Mouse (Mus musculus): ENCODE measurements around the gene Fdxacb1. TPM values are rescaled to one million over a fixed set of nuclear protein-coding genes. Genes with fewer than 3 reads are reported as not detected.

Gene Fdxacb1
- polyA plus RNA-seq, 1 experiment from 2014 or later: 14.5 TPM

DNA sequence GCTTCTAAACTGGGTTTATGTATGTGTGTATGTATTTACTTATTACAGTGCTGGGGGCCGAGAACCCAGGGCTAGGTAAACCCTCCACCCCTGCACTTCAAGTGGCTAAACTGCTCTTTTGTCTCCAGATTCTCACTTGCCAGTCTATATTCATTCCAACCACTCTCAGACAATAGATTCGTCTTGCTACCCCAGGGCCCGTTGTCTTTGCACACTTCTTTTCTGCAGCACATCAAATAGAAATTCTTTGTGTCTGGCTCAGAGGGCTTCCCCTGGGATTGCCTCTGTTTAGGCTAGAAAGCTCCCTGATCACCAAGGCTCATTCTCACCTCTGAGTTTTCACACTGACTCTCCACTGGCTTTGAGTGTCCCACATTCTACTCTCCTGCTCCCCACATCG, 35.5 kb upstream of the Fdxacb1 start:
- peaks cover 12% of the 10 kb centered on the region for H3K27me3 ChIP-seq (ENCODE audit: poor library complexity, severe bottlenecking)
- H3K4me3 ChIP-seq: no peak overlapping the region
- no peak for DNase-seq (ENCODE audit: extremely low spot score, low spot score)
- H3K27ac ChIP-seq: 0 out of 2 replicates have a peak overlapping the region, but pooled peaks have one; percentile 6
- WGBS: 19% methylated on average over 4 of the region's 4 CpGs
- no peaks in the 10 kb centered on the region for H3K9me3 ChIP-seq
- H3K4me1 ChIP-seq: peaks cover 30% of the 10 kb centered on the region
- no peaks in the 10 kb centered on the region for H3K36me3 ChIP-seq (replicated peaks)

DNA sequence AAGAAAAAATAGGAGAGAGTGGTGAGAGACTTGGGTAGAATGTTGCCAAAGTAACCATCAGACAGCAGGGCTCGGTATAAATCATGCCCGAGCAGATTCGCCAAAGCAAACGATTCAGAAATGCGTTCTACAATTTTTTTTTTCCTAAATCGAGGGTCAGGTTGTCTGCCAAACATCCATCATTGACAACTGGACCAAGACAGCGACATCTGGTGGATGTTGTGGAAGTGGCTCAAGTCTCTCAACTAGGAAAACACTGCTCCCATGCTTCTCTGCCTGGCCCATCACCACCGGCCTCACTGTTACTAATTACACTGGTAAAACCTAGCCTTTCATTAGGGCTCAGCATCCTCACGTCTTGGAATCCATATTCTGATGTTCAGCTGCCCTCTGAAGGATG, 33.0 kb upstream of the Fdxacb1 start:
- Histone ChIP-seq H3K4me1 (peaks cover 33% of the 10 kb centered on the region), H3K9me3 (no peaks in the 10 kb centered on the region), H3K36me3 (replicated peaks) (no peaks in the 10 kb centered on the region), H3K27ac (no peak overlapping the region), H3K4me3 (no peak overlapping the region), H3K27me3 (ENCODE audit: poor library complexity, severe bottlenecking) (peaks cover 17% of the 10 kb centered on the region)
- DNase-seq (ENCODE audit: extremely low spot score, low spot score): peak; percentile 53
- 7% methylated on average over 9 of the region's 9 CpGs for WGBS

DNA sequence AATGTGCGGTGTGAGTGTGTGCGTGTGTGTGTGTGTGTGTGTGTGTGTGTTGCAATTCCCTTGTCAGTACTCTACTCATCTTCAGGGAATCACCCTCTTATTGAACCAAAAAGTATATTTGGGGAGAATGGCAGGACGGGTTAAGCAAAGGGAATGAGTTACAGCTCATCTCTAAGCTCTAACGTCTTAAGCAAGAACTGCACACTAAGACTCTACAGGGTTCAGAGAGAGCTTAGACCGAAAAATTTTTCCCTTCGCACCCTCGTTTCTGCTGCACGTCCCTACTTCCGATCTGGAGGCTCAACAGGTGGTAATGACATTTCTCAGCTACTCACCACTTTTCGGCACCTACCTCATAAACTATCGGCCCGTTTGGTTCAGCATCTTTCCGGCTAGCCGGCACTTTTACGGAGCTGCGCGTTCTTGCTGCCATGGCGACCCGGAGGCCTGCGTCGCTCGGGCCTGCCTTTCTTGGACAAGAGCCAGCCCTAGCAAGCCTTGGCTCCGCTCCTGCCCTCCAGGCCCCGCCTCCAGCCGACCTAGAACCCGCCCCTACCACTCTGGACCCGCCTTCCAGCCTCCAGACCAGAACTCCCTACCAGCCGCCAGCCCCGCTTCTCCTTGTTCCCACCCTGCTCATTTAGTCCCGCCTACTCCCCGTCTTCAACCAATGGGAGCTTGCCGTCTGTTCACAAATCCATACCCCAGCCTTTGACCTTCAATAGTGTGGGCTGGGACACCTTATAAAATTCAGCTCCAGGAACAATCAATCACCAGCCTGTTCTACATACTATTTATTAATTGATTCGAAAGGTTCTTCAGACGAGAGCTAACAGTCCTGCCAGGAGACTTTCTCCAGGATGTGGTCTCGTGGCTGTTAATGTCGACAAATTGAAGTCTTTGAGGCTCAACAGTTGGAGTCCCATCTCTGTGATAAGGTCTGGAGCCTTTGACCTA, 28.8 kb upstream of the Fdxacb1 start, which contains the start of gene Dixdc1:
Dixdc1 (minus strand) TSS at position 604 of the 957 bp plus-strand sequence.
- peak; percentile 95 for DNase-seq (ENCODE audit: extremely low spot score, low spot score)
- Histone ChIP-seq H3K4me3 (peak within 1 kb of the TSS; percentile 52), H3K4me1 (peaks cover 18% of the 10 kb centered on the region), H3K27ac (peak within 1 kb of the TSS; percentile 40), H3K9me3 (no peaks in the 10 kb centered on the region), H3K36me3 (replicated peaks) (no peaks in the 10 kb centered on the region), H3K27me3 (ENCODE audit: poor library complexity, severe bottlenecking) (peaks cover 14% of the 10 kb centered on the region)
- 16% methylated on average over 36 of the region's 36 CpGs for WGBS

DNA sequence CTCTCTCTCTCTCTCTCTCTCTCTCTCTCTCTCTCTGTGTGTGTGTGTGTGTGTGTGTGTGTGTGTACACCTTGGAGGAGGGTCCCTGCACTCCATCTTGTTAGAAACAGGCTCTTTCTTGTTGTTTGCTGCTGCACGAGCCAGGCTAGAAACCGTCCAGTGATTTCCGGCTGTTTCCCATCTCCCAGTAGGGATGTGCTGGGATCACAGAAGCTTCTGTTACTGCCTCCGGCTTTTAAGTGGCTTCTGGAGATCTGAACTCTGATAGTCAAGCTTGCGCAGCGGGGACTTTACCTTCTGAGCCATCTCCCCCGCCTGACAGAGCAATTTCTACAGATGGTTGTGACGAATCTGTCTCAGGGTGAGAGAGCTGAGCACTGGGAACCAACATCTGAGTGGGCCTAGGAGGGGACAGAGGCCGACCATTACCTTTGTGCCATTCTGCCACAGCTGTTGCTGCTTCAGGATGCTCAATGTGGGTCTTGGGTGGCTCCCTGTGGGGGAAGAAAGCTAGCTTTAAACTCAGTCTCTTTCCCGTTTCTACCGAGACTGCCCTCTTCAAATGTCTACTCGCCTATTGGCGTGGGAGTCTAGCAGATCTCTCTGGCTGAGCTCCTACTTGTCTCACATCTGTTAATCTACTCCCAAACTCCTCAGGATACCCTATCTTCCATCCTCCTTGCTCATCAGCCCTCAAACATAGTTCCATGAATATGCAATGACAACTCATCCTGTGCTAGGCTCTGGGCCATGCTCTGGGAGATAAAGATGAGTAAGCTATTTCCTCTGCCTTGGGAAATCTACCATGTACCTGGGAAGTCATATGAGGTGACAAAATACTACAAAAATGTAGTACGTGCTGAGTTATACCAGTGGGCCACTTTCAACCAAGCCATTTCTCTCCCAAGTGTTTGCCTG, 26.9 kb upstream of the Fdxacb1 start:
- H3K4me1 ChIP-seq: peaks cover 19% of the 10 kb centered on the region
- peaks cover 25% of the 10 kb centered on the region for H3K27me3 ChIP-seq (ENCODE audit: poor library complexity, severe bottlenecking)
- no peak overlapping the region for H3K4me3 ChIP-seq
- WGBS: 93% methylated on average over 14 of the region's 14 CpGs
- H3K36me3 ChIP-seq (replicated peaks): no peaks in the 10 kb centered on the region
- DNase-seq (ENCODE audit: extremely low spot score, low spot score): no peak
- H3K9me3 ChIP-seq: no peaks in the 10 kb centered on the region
- H3K27ac ChIP-seq: no peak overlapping the region

DNA sequence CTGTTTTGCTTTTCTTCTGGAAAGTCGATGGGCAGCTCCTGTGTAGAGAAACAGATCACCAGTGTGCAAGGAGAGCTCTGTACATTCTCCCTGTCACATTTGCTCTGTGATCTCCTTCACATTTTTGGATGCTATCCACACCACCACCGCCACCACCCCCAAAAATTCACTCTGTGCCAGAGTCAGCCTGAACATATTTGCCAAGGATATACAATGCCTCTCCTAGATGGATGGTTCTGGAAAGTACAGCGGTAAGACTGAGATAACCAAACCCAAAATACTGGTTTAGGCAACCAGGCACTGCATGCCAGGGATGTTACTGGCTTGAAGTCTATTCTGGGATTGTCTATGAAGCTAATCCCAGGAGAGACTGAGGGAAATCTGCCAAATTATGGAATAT, 25.8 kb upstream of the Fdxacb1 start:
- H3K36me3 ChIP-seq (replicated peaks): no peaks in the 10 kb centered on the region
- 90% methylated on average over 3 of the region's 3 CpGs for WGBS
- no peaks in the 10 kb centered on the region for H3K9me3 ChIP-seq
- H3K4me3 ChIP-seq: no peak overlapping the region
- DNase-seq (ENCODE audit: extremely low spot score, low spot score): no peak
- peaks cover 37% of the 10 kb centered on the region for H3K27me3 ChIP-seq (ENCODE audit: poor library complexity, severe bottlenecking)
- no peak overlapping the region for H3K27ac ChIP-seq
- H3K4me1 ChIP-seq: peaks cover 25% of the 10 kb centered on the region

DNA sequence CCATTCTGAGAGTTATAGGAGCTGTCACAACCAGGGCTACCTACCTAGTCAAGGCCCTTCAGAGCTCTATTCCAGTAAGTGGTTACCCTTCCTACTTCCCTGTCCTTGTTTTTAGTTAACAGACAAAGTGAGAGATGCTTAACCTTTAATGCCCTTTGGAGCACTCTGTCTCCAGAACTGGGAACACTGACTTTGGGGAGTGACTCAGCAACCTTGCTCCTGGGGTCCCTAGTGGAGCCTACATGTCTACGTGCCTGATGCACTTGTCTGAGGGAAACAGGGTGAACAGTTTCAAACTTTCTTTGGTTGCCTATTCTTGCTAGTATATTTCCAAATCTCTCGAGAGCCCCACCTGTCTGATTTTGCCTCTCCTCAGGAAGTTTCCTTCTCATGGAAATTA, 25.3 kb upstream of the Fdxacb1 start:
- H3K9me3 ChIP-seq: no peaks in the 10 kb centered on the region
- no peak overlapping the region for H3K27ac ChIP-seq
- no peak overlapping the region for H3K4me3 ChIP-seq
- H3K36me3 ChIP-seq (replicated peaks): no peaks in the 10 kb centered on the region
- peaks cover 37% of the 10 kb centered on the region for H3K27me3 ChIP-seq (ENCODE audit: poor library complexity, severe bottlenecking)
- DNase-seq (ENCODE audit: extremely low spot score, low spot score): no peak
- WGBS: 80% methylated on average over 2 of the region's 2 CpGs
- peaks cover 25% of the 10 kb centered on the region for H3K4me1 ChIP-seq

DNA sequence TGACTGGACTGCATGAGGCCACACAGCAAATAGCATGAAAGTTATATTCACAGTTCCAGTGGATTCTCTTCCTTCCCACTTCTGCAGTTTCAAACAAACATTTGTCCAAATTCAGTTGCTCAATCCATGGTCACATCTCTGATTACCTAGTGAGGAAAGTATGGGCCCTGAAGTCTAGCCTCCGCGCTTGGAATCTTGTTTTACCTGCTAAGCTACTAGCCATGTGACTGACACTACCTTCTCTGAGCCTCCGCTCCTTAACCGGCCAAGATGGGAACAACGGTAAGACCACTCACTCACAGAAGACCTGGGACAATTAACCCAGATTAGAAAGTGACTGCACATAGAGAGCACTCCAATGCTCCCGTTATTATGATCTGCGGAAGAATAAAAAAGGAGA, 22.2 kb upstream of the Fdxacb1 start:
- Histone ChIP-seq H3K9me3 (no peaks in the 10 kb centered on the region), H3K4me3 (peak overlapping the region; percentile 51), H3K27ac (peak overlapping the region; percentile 74), H3K36me3 (replicated peaks) (no peaks in the 10 kb centered on the region), H3K27me3 (ENCODE audit: poor library complexity, severe bottlenecking) (peaks cover 34% of the 10 kb centered on the region), H3K4me1 (peaks cover 14% of the 10 kb centered on the region)
- no peak for DNase-seq (ENCODE audit: extremely low spot score, low spot score)
- 9% methylated on average over 7 of the region's 7 CpGs for WGBS

DNA sequence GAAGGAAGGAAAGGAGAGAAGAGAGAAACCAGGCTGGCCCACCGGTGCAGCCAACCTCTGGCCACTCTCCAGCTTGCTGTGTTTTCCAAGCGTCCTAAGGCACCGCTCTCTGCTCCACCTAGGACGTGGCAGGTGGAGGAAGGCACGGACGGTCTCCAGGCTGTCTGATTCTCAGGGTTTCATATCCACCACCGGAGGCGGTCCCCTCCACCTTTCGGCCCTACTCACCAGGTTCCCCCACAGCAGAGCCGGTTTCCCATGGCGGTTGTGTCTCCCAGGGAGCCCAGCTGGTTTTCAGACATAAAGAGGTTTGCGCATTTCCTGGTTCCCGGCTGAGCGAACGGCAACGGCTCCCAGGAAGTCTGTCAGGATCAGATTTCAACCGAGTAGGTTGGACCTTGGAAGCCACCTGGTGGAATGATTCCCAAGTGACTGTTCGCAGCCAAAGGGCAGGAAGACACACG, 21.8 kb upstream of the Fdxacb1 start, which contains the start of gene 2310030G06Rik:
2310030G06Rik (minus strand) TSS at position 323 of the 464 bp plus-strand sequence.
- under 1% methylated on average over 19 of the region's 19 CpGs for WGBS

DNA sequence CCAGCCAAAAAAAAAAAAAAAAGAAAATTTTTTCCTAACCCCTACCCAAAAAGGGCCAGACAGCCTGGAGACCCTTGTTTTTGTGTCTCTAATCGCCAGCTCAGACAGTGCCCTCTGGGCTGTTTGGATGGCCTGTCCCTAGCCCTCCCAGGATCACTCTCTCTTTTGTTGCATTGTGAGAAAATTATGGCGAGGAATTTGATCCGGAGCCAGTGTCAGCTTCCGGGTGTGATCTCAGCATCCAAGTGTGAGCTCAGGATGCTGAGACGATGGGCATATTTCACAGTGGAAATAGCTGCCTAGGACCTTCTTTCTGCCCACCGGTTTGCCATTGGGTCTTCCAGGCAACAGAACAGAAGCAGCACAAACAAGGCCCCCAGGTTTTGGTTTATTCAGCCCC, 17.3 kb upstream of the Fdxacb1 start:
- peaks cover 50% of the 10 kb centered on the region for H3K27me3 ChIP-seq (ENCODE audit: poor library complexity, severe bottlenecking)
- WGBS: 71% methylated on average over 6 of the region's 6 CpGs
- no peaks in the 10 kb centered on the region for H3K36me3 ChIP-seq (replicated peaks)
- H3K4me1 ChIP-seq: peaks cover 36% of the 10 kb centered on the region
- no peak overlapping the region for H3K27ac ChIP-seq
- no peak overlapping the region for H3K4me3 ChIP-seq
- DNase-seq (ENCODE audit: extremely low spot score, low spot score): no peak
- H3K9me3 ChIP-seq: no peaks in the 10 kb centered on the region

More for the DNA sequence above, 21.8 kb upstream of the Fdxacb1 start, which contains the start of gene 2310030G06Rik:
- peak within 1 kb of the TSS; percentile 74 for H3K27ac ChIP-seq
- peaks cover 18% of the 10 kb centered on the region for H3K4me1 ChIP-seq
- peaks cover 38% of the 10 kb centered on the region for H3K27me3 ChIP-seq (ENCODE audit: poor library complexity, severe bottlenecking)
- H3K9me3 ChIP-seq: no peaks in the 10 kb centered on the region
- no peaks in the 10 kb centered on the region for H3K36me3 ChIP-seq (replicated peaks)
- no peak for DNase-seq (ENCODE audit: extremely low spot score, low spot score)
- peak within 1 kb of the TSS; percentile 51 for H3K4me3 ChIP-seq

DNA sequence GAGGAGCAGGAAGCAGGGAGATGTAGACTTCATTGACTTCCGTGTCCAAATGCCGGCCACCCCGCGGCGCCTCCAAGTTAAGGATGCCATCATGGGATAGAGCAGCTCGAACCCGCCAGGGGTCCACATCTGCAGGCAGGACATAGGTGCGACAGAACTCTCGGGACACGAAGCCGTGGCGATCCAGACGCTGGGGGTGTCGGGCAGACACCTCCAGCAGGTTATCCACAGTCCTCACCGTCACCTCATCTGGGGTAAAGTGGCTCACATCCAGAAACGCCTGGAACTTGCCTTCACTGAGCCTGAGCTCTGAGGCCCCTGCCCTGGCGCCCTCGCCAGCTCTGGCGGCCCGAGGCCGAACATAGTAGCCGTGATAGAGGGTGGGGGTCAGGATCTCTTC, 16.7 kb upstream of the Fdxacb1 start, which contains the start of gene Cryab:
Cryab (plus strand) TSS at position 3 of the 400 bp plus-strand sequence.
- WGBS: 76% methylated on average over 22 of the region's 22 CpGs
- no peaks in the 10 kb centered on the region for H3K9me3 ChIP-seq
- H3K27ac ChIP-seq: no peak within 1 kb of the TSS
- H3K36me3 ChIP-seq (replicated peaks): no peaks in the 10 kb centered on the region
- no peak for DNase-seq (ENCODE audit: extremely low spot score, low spot score)
- H3K27me3 ChIP-seq (ENCODE audit: poor library complexity, severe bottlenecking): peaks cover 44% of the 10 kb centered on the region
- H3K4me3 ChIP-seq: no peak within 1 kb of the TSS
- peaks cover 29% of the 10 kb centered on the region for H3K4me1 ChIP-seq

DNA sequence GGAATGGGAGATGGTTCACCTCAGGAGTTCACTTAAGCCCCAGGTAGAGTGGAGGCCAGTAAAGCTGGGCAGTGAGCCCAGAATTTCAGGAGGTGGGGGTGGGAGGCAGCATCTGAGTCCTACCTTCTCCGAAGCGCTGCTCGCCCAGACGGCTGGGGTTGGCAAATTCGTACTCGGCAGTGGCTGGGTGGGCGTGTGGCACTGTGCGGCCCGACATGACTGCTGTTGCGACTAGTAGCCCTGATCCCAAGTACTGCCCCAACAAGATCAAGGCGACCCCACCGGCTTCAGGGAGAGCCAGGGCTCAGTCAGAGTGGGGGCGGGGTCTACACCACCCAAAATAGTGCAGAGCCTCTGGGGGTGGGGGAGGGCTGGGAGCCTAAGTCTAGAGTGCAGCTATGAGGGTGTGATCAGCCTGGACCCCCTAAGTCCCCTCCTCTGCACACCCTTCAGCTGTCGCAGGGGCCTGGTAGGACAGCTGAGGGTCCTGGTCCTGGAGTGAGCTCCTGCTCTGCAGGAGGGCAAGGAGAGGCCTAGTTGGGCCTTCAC, 15.9 kb upstream of the Fdxacb1 start, which contains the start of gene Hspb2:
Hspb2 (minus strand) TSS at position 301 of the 549 bp plus-strand sequence.
- H3K4me3 ChIP-seq: no peak within 1 kb of the TSS
- no peak within 1 kb of the TSS for H3K27ac ChIP-seq

More for the DNA sequence above, 15.9 kb upstream of the Fdxacb1 start, which contains the start of gene Hspb2:
- Histone ChIP-seq H3K36me3 (replicated peaks) (no peaks in the 10 kb centered on the region), H3K27me3 (ENCODE audit: poor library complexity, severe bottlenecking) (peaks cover 36% of the 10 kb centered on the region), H3K9me3 (no peaks in the 10 kb centered on the region), H3K4me1 (peaks cover 31% of the 10 kb centered on the region)
- WGBS: 68% methylated on average over 14 of the region's 14 CpGs
- DNase-seq (ENCODE audit: extremely low spot score, low spot score): no peak

All from forebrain, embryonic 10.5 days (tissue).